Mouse (Mus musculus): ENCODE measurements around the gene Ift57. TPM values are rescaled to one million over a fixed set of nuclear protein-coding genes. Genes with fewer than 3 reads are reported as not detected.

Ift57 gene
- total RNA-seq, 2 experiments from 2014 or later, result 49.6 to 50.2 TPM

DNA sequence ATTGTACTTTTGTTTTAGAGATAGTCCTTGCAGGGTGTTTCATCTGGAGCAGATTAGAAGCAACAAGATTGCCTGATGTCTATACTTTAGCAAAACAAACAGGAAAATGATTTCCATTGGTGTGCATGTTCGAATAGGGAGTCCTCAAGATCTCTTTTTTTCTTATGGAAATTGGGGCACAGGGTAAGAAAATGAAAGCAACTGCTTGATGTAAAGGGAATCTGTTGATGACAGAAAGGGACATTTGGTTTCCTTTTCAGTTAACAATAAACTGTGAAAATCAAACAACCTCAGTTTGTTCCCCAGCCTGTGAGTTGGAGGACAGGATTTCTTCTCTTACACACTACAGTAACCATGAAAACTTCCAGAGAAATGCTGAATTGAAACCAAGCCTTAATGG is 53.9 kb downstream of the Ift57 start:
- no peak for DNase-seq (ENCODE audit: low spot score in 2 of 2)

DNA sequence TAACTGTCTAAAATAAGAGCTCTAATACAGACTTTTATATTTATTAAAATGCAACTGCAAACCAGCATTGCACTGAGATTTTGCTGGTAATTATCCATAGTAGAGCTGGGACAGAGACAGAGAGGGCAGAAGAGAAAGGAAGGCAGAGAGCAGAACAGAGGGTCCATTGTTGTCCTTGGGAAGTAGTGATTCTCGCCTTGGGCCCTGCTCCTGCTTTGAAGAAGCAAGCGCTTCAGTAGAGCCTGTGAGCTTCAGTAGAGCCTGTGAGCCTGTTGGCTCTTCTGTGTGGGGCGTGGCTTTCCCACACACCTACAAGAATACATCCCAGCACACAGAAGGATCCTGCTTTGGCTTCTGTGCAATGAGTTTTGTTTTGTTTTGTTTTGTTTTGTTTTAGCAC is 54.3 kb downstream of the Ift57 start:
- no peak for DNase-seq (ENCODE audit: low spot score in 2 of 2)

DNA sequence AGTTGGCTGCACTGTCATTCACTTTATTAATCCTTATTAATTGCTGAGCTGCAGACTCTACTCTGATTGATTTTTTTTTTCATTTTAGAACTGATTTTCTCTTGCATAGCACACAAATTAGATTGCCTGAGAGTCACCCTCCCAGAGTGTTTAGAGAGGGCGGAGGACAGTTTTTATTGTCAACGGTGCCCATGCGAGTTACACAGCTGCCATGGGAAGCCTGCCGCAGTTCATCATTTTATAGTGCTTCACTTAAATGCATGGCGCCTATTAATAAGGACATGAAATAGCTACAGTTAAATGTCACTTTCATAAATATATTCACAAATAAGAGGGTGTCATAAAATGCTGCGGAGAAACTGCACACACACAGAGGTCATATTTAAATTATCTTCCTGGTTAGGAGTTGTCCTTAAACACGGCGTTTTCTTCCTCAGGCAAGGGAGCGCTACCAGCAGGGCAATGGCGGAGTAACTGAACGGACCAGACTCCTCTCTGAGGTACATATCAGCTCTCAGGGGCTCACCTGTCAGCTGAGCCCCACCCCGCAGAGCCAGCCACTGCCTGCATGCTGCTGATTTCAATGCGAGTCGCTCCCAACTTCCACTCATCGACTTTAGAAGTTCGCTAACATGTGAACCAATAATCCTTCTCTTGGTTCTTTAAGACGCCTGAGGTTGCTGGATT is 61.6 kb downstream of the Ift57 start:
- DNase-seq (ENCODE audit: low spot score in 2 of 2), result no peak

DNA sequence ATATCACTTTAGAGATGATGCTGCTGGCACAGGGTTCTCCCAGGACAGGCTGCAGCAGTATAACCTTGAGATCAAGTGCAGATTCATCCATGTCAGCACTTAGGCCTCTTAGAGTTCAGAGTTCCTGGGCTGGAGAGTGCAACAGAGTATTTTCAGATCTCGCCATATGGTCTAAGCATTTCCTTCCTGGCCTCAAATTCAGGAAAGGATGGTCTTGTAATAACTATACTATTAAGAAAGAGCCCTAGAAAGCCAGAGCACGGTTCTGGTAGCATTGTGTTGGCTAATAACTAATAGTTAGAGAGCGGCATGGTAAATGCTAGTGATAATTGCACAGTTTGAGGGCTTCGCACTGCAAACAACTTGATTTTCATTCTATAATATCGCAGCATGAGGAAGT is 62.9 kb downstream of the Ift57 start:
- no peak for DNase-seq (ENCODE audit: low spot score in 2 of 2)

DNA sequence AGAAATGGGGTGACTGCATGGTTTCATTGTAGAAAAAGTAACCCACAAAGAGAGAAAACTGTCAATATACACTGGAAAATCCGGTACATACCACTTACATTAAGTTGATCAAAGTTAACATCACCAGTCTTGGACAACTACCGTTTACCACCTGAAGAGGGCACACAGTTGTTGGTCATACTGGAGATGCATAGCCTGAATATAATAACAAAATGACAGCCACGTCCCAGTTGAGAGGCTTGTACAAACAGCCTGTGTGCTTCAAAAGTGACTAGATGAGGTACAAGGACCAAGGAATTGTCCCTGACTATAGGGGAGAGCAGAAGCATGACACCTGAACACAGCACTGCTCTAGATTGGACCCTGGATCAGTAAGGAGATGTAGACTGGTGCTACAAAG is 67.3 kb downstream of the Ift57 start:
- DNase-seq (ENCODE audit: low spot score in 2 of 2), result no peak

DNA sequence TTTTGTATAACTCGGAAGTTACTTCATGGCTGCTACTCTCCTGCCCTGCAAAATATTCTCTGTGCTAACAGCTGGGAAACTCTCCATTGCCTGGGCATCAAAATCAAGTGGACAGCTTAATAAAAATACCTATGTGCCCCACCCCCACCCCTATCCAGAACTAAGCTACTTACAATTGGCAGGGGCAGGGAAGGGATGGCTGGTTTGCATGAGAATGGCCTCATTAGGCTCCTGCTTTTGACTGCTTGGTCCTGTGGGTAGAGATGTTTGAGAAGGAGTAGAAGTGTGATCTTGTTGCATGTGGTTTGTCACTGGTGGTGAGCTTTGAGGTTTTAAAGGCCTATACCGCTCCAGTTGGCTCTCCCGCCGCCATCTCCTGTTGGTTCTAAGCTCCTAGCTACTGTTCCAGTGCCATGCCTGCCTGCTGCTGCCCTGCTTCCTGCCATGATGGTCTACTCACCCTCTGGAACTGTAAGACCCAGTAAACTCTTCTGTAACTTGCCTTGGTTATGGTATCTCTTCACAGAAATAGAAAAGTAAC is 69.5 kb downstream of the Ift57 start:
- no peak for DNase-seq (ENCODE audit: low spot score in 2 of 2)

DNA sequence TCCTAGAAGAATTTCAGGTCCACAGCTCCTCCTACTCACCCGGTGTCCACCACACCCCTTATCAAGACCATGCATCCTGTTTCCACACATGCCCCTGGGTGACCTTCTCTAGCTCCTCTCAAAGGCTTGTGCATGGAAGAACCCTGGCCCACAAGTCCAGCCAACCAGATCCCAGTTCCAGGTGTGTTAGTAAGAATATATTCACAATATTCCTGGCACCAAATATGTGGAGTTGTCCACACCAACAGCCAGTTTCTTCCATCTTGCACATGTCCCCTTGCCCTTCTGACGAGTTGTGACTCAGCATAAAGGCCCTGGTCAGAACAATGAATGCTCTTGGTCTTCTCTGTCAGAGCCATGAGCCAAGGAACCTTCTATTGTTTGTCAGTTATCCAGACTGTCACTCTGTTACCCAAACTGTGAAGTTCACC is 70.8 kb downstream of the Ift57 start:
- no peak for DNase-seq (ENCODE audit: low spot score in 2 of 2)

DNA sequence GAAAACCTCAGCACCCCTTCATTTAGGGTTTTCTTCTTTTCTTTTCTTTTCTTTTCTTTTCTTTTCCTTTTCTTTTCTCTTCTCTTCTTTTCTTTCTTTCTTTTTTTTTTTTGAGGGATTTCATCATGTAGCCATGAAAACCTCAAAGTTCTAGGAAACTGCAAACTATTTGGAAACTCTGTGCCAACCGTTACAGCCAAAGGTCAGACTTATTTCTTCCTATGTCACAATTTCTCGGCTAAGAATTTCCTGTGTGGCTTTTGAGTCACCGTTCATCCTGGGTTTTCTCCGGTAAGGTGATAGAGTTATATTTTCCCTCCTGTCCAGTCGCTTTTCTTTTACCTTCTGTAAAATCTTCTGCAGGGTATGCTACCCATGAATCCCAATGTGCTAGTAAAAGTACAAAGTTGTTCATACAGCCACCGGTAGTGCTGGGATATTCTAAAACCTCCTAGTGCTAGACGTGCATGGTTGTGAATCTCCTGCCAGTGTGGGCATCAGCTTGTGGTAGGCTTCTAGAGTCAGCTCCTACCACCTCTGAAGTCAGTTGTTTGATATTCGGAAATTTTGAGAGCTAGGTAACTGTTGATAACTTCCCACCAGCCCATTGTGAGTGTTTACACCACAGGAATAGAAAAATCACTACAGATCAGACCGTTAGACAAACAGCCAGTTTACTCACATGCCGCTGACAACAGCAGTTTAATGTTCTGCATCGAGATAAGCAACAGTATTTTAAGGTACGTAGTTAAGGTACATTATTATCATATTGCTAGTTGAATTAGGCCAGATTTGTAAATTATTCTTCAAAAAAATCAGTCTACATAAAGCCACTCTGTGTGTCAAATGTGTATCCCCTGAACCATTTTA is 71.5 kb downstream of the Ift57 start:
- DNase-seq (ENCODE audit: low spot score in 2 of 2), result no peak

DNA sequence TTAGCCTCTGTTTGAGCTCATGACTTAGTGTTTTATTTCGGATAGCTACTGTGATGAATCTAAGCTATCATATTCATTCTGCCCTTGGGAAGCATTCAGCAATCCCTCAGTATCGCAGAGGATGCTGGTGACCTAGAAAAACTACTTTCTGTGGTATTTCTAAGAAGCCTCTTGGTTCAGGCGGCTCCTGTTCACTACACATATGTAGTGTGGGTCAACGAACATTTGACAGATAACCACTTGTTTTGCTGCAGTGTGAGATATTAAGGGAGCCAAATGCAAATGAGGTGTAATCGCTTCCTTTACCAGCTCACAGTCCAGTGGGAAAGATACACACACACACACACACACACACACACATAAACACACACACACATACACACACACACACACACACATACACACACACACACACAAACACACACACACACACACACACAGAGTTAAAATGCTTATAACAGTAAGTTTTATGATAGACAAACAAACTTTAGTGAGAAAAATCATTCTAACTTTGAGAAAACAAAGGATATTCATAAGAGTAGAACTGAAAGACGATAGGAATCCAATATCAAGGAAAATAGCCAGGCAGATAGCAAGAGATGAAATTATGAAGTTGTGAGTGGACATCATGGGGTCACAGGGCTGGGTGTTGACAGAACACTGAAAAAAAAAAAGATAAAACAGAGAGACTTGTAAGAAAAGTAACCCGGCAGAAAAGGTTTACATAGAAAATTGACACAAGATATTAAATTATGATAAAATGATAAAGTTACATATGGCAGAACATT is 72.8 kb downstream of the Ift57 start:
- DNase-seq (ENCODE audit: low spot score in 2 of 2), result no peak

DNA sequence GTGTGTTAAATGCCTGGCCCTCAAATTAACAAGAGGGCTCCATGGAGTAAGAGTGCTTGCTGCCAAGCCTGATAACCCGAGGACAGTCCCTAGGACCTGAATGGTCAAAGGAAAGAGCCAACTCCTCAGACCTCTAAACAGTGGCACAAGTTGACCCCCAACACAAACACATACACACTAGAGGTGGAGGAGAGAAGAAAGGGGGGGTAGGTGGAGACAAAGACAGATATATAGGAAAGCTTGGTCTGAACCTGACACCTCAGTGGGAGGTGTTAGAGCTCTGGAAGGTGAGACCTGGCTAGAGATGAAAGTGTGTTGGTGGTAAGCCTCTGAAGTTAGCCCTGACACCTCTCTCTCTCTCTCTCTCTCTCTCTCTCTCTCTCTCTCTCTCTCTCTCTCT is 73.5 kb downstream of the Ift57 start:
- no peak for DNase-seq (ENCODE audit: low spot score in 2 of 2)

DNA sequence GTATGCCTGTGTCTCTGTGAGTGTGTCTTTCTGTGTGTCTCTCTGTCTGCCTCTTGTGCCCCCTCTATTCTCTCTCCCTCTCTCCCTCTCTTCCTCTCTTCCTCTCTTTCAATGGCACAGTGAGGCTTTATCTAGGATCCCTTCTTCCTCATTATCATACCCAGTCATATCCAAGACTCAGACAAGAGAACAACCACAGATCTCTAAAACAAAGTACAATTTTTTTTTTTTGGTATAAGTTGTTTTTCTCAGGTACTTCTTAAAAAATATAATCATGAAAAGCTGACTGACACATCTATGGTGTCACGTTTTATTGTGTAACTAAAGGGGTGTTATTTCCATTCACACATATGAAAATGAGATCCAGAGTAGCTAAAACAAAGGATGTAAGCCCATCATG is 74.0 kb downstream of the Ift57 start:
- DNase-seq (ENCODE audit: low spot score in 2 of 2), result no peak

DNA sequence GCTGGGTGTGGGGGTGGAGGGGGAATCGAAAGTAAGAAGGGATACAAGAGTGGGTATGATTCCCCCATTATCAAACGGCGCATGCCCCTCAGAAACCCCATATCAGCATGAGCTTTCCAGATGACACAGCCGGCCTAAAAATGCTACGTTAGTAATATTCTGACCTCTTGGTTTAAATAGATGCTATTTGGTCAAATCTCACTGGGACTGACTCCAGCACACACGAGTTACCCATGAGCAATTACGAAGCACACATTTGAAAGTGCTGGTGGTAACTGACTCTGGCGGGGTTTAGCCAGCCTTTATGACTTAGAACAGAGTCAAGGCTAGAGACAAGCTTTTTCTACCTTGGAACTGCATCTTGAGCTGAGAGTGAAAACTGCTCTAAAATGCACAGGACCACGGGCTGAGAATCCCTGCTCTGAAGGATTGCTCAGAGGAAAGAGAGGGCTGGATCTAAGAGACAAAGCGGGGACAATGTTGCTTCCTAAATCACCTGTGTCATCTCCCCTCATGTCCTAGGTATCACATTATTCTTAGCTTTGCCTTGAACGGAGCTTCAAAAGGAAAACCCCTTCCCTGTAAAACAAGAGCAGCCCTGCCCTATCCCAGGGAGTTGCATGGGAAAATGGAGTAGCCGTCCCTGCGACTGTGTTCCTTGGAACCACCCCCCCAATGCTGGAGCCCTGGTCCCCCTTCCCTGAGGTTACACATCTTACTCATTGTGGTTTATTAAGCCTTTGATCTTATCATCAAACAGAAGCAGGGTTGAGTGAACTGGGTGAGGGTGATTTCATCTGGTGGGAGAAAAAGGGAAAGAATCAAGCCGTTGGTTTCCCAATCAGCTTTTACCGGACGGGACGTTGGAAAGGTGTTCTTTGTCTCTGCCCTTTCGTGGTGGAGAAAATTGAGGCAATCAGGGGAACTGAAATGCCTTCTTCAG is 75.3 kb downstream of the Ift57 start:
- no peak for DNase-seq (ENCODE audit: low spot score in 2 of 2)

DNA sequence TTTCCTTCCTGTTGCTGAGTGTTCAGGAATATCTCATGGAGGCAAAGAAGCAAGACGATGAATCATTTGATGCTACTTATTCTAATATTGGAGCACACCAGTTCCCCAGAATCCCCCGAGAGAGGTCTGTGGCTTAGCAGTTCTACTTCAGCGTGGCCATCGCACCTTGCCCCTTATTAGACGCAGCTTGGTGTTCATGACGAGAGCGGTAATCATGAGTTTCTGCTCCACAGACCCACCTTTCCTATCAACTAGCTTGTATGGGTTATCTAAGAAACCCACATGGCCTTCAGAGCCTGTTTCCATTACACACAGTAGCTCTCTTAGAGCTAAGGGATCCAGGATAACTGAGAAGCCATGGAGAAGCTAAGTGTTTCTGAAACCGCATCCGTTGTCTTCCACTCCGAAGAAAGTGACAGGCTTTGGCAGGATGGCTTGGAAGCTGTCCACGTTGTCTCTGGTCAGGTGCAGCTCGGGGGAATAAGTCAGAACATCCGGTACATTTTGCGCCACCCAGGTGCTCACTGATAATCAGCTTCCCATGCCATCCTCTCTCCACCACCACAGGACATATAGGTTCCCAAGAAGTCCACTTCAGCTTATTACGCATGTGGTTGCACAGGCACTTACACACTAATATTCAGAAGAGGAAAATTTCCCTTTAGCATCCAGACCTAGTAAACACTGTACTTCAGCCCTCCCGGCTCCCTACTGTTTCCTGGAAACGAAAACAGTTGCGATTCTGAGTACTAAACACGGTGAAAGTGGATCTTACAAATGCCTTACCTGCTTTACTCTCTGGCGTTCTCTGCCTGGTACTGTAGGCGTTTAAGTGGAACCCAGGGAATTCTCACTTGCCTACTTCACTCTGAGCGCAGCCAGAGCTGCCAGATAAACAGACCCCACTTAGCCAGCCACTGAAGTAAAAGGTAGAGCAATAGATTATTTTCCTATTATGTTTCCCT is 76.3 kb downstream of the Ift57 start:
- DNase-seq (ENCODE audit: low spot score in 2 of 2), result no peak

DNA sequence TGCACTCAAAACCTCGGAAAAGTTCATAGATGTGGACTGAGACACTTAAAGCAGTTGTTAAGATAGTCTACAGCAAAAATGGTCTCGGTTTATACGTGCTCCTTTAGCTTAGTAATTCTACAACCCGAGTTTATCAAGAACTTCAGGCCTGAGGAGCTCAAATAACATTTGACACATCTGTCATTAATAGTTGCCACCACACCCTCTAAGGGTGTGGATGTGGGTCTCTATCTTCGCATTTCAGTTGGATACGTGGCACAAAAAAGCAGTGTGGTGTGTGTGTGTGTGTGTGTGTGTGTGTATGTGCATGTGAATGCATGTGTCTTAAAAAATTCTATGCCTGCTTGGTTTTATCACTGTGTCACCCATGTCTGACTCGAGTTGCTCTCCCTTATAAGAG is 77.9 kb downstream of the Ift57 start:
- no peak for DNase-seq (ENCODE audit: low spot score in 2 of 2)

DNA sequence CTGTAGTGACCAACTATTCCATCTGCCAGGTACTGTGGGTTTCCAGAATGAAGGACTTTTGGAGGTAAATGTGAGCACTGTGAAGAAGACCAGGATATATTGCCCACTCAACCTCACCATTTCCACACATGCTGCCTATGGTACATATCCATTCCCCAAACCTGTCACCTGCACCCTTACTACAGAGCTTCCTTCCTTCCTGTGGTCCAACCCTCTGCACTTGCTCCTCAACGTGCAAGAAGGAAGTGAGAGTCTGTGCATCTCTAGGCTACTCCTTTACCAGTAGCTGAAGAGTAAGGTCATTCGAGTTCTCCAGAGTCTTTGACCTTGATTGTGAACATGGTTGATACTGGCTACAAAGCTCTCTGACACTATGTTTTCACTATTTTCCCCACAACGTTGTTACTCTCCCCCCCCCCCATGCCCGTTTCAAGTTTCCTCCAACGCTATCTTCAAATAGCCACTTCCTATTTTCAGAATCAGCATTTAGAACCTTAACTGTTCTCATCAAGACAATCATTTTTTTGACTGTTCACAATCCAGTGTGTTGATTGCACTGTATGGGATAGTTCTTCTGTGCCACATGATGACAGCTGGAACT is 82.6 kb downstream of the Ift57 start:
- no peak for DNase-seq (ENCODE audit: low spot score in 2 of 2)

DNA sequence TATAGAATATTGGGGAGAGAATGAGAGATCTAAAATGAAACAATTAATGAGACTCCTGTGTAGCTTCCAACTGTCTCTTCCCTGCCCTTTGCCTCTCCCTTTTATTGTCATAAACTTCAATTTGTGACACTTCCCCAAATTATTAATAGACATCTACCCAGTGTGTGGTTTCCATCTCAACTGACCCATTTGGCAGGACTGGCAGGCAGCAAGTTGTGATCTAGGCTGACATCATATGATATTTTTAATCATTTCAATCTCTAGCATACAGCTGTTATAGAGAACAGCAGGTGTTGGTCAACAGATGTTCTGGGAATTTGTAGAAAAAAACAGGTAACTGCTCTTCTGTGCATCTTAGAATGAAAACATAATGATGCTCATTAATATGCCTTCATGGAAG is 84.3 kb downstream of the Ift57 start:
- no peak for DNase-seq (ENCODE audit: low spot score in 2 of 2)

DNA sequence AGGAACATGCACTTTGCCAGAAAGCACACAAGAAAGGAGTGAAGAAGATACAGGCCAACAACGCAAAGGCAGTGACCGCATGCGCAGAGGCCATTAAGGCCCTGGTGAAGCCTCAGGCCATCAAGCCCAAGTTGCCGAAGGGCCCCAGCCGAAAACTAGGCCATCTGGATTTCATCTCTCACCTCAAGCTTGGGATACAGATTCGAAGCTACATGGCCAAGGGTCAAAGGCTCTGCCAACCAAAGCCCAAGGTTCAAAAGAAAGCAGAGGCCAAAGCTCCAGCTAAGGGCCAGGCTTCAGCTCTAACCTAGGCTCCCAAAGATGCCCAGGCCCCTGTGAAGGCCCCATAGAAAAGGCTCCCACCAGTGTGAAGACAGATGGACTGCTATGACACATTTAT is 87.1 kb downstream of the Ift57 start:
- no peak for DNase-seq (ENCODE audit: low spot score in 2 of 2)

DNA sequence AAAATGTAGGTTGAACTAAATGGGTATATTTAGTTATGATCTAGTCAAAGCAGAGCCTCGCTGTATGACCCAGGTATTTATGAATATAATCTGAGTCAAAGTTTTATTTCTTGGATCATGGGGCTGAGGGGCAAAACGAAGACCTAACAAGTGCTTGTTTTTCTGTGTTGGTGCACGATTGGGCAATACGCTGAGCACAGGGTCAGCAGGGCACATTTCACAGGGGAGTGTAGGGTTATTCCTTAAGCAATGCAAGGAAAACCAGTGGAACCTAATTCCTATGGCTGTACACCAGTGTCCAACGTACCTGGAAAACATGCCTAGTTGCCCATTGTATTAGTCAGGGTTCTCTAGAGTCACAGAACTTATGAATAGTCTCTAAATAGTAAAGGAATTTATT is 88.7 kb downstream of the Ift57 start:
- DNase-seq (ENCODE audit: low spot score in 2 of 2), result no peak

Data from layer of hippocampus, postnatal 14 days (tissue).